Mouse (Mus musculus): ENCODE measurements at regions not wholly inside any gene's neighbourhood (a gene's known extent, or its start where the extent isn't known, plus 50 kb on each side); places are given as distances from the start of the nearest gene placed in this dataset.

- no peak for TF ChIP-seq CTCF (IDR thresholded peaks at IDR 0.05; ENCODE audit: low read depth)
- no peak for TF ChIP-seq EP300 (optimal IDR thresholded peaks at IDR 0.05)
Measured at GRCm38 (mm10) chr6:107629376-107629775, 99.8 kb downstream of the Lrrn1 start.
